Mouse (Mus musculus): ENCODE results near the gene Tshz2.
"Not testable (repeated sequence)": the region's sequence is repeated elsewhere in the genome, so short reads cannot be mapped to it uniquely, and the experiment has no call there.

Tshz2 gene

GRCm38 (mm10) chr2:169758120-169758519, 125.3 kb downstream of the Tshz2 start:
- no peak for DNase-seq (ENCODE audit: low read depth, low spot score)

- DNase-seq (ENCODE audit: low read depth, low spot score) = no peak
Measured at GRCm38 (mm10) chr2:169760117-169760516, 127.3 kb downstream of the Tshz2 start.

GRCm38 (mm10) chr2:169761726-169762125, 128.9 kb downstream of the Tshz2 start:
- DNase-seq (ENCODE audit: low read depth, low spot score) = no peak

- no peak for DNase-seq (ENCODE audit: low read depth, low spot score)
Measured at GRCm38 (mm10) chr2:169762301-169762700, 129.5 kb downstream of the Tshz2 start.

- DNase-seq (ENCODE audit: low read depth, low spot score) = no peak
Measured at GRCm38 (mm10) chr2:169763716-169764115, 130.9 kb downstream of the Tshz2 start.

- DNase-seq (ENCODE audit: low read depth, low spot score) = no peak
Measured at GRCm38 (mm10) chr2:169766247-169766646, 133.4 kb downstream of the Tshz2 start.

GRCm38 (mm10) chr2:169767281-169767680, 134.5 kb downstream of the Tshz2 start:
- no peak for DNase-seq (ENCODE audit: low read depth, low spot score)

- DNase-seq (ENCODE audit: low read depth, low spot score) = no peak
Measured at GRCm38 (mm10) chr2:169775078-169775477, 142.3 kb downstream of the Tshz2 start.

GRCm38 (mm10) chr2:169777242-169777641, 144.4 kb downstream of the Tshz2 start:
- no peak for DNase-seq (ENCODE audit: low read depth, low spot score)

- DNase-seq (ENCODE audit: low read depth, low spot score) = no peak
Measured at GRCm38 (mm10) chr2:169777764-169778163, 145.0 kb downstream of the Tshz2 start.

GRCm38 (mm10) chr2:169778740-169779345, 146.0 kb downstream of the Tshz2 start:
- no peak for DNase-seq (ENCODE audit: low read depth, low spot score)

- not testable (repeated sequence) for DNase-seq (ENCODE audit: low read depth, low spot score)
Measured at GRCm38 (mm10) chr2:169781671-169782070, 148.9 kb downstream of the Tshz2 start.

GRCm38 (mm10) chr2:169782874-169783680, 150.3 kb downstream of the Tshz2 start:
- DNase-seq (ENCODE audit: low read depth, low spot score) = no peak

- no peak for DNase-seq (ENCODE audit: low read depth, low spot score)
Measured at GRCm38 (mm10) chr2:169783681-169784033, 150.8 kb downstream of the Tshz2 start.

- DNase-seq (ENCODE audit: low read depth, low spot score) = no peak
Measured at GRCm38 (mm10) chr2:169787381-169787780, 154.6 kb downstream of the Tshz2 start.

- no peak for DNase-seq (ENCODE audit: low read depth, low spot score)
Measured at GRCm38 (mm10) chr2:169787906-169788305, 155.1 kb downstream of the Tshz2 start.

GRCm38 (mm10) chr2:169790439-169791131, 157.8 kb downstream of the Tshz2 start:
- DNase-seq (ENCODE audit: low read depth, low spot score) = peak; percentile 28

GRCm38 (mm10) chr2:169792706-169793105, 159.9 kb downstream of the Tshz2 start:
- no peak for DNase-seq (ENCODE audit: low read depth, low spot score)

- DNase-seq (ENCODE audit: low read depth, low spot score) = no peak
Measured at GRCm38 (mm10) chr2:169802241-169802640, 169.4 kb downstream of the Tshz2 start.

- DNase-seq (ENCODE audit: low read depth, low spot score) = no peak
Measured at GRCm38 (mm10) chr2:169804380-169804779, 171.6 kb downstream of the Tshz2 start.

GRCm38 (mm10) chr2:169805545-169805944, 172.7 kb downstream of the Tshz2 start:
- no peak for DNase-seq (ENCODE audit: low read depth, low spot score)

- no peak for DNase-seq (ENCODE audit: low read depth, low spot score)
Measured at GRCm38 (mm10) chr2:169811589-169811988, 178.8 kb downstream of the Tshz2 start.

GRCm38 (mm10) chr2:169812055-169812454, 179.2 kb downstream of the Tshz2 start:
- no peak for DNase-seq (ENCODE audit: low read depth, low spot score)

Data from brain, embryonic 18.5 days (tissue).